Mouse (Mus musculus) testis, adult 2 months (tissue): Measurements from ENCODE around the gene Nfu1.

ENCODE experiments used
- CTCF ChIP-seq: fragments of 200-500 bp; IDR thresholded peaks from 2 replicates; pipeline ENCODE4 v1.5.1; 2012; ENCODE audit warnings: low read depth, mild to moderate bottlenecking, inconsistent platforms, low read length, moderate library complexity; ENCODE audit not compliant: control insufficient read depth, insufficient read depth, insufficient replicate concordance
- POLR2A ChIP-seq: fragments of 200-500 bp; IDR thresholded peaks from 2 replicates; pipeline ENCODE4 v1.6.1; 2012; ENCODE audit warnings: low read depth, mild to moderate bottlenecking, inconsistent platforms, low read length, moderate library complexity; ENCODE audit not compliant: control insufficient read depth

GRCm38 (mm10) chr6:87005577-87005976 is 3.5 kb upstream of the Nfu1 start:
- TF ChIP-seq CTCF (no peak), POLR2A (no peak)
